ENCODE assay signal across 7 mouse cellular contexts in genomic region chr6:124738511-124739023, GRCm38 (mm10). TPM values are rescaled to one million over a fixed set of nuclear protein-coding genes. Genes with fewer than 3 reads are reported as not detected.
DNase-seq lines count a peak whose midpoint lies in the region; ATAC-seq and TF ChIP-seq lines count a peak whose summit lies in the region.

TSS of gene Ptpn6 (minus strand) at chr6:124738714.

- H3K4me2 ChIP-seq in forebrain, embryonic 12.5 days = peak within 1 kb of the TSS; percentile 75
- peak within 1 kb of the TSS; percentile 22; the same call in 1 of the 2 replicates for H3K4me2 ChIP-seq in kidney, embryonic 14.5 days (replicated peaks; ENCODE audit: low read depth, low read length)
- peak within 1 kb of the TSS; percentile 34; the same call in 1 of the 2 replicates for H3K4me2 ChIP-seq in lung, postnatal 0 days (replicated peaks; ENCODE audit: low read depth, low read length)
- peak within 1 kb of the TSS; percentile 54; the same call in 1 of the 2 replicates for H3K4me2 ChIP-seq in stomach, embryonic 14.5 days (replicated peaks; ENCODE audit: low read depth, low read length)

- ATAC-seq in forebrain, embryonic 12.5 days (ENCODE audit: low FRiP score) = no peak
- peak; percentile 26; the same call in 1 of the 2 replicates for ATAC-seq in kidney, embryonic 14.5 days (ENCODE audit: low FRiP score, low TSS enrichment)
- peak; percentile 77 for ATAC-seq in lung, postnatal 0 days
- peak; percentile 78 for ATAC-seq in stomach, embryonic 14.5 days (ENCODE audit: insufficient number of reproducible peaks, insufficient read depth, low FRiP score, low read depth)

- peak; percentile 69 for DNase-seq in CD4-positive helper T cell, adult 2 months (ENCODE audit: low read depth, low spot score)
- peak; percentile 95 for DNase-seq in lung, postnatal 0 days (ENCODE audit: low spot score)
- no peak for DNase-seq in frontal cortex, adult 2 months (ENCODE audit: extremely low spot score in 1 of 2, low spot score in 1 of 2)

- H3K4me3 ChIP-seq in E14TG2a.4 (replicated peaks; ENCODE audit: low read length) = peak within 1 kb of the TSS; percentile 86
- H3K4me3 ChIP-seq in forebrain, embryonic 12.5 days (replicated peaks) = peak within 1 kb of the TSS; percentile 64; the same call in 1 of the 2 replicates
- no peak within 1 kb of the TSS for H3K4me3 ChIP-seq in kidney, embryonic 14.5 days (ENCODE audit: low read length)
- H3K4me3 ChIP-seq in lung, postnatal 0 days (ENCODE audit: low read depth, low read length) = no peak within 1 kb of the TSS
- no peak within 1 kb of the TSS for H3K4me3 ChIP-seq in stomach, embryonic 14.5 days (ENCODE audit: low read depth, low read length)

- TF ChIP-seq CTCF in E14TG2a.4 (conservative IDR thresholded peaks at IDR 0.05; ENCODE audit: low read length) = no peak
- no peak for TF ChIP-seq CTCF in lung, postnatal 0 days (IDR thresholded peaks at IDR 0.05)

- peak within 1 kb of the TSS; percentile 100; the same call in 1 of the 2 replicates for H3K27ac ChIP-seq in forebrain, embryonic 12.5 days
- H3K27ac ChIP-seq in kidney, embryonic 14.5 days (ENCODE audit: low read depth, low read length) = peak within 1 kb of the TSS; percentile 56; the same call in 1 of the 2 replicates
- peak within 1 kb of the TSS; percentile 72 for H3K27ac ChIP-seq in lung, postnatal 0 days (ENCODE audit: low read length)
- H3K27ac ChIP-seq in stomach, embryonic 14.5 days (ENCODE audit: low read length) = peak within 1 kb of the TSS; percentile 96; the same call in 1 of the 2 replicates

- no peaks in the 10 kb centered on the region; the same call in 1 of the 2 replicates for H3K27me3 ChIP-seq in E14TG2a.4 (ENCODE audit: insufficient read depth, low read length)
- no peaks in the 10 kb centered on the region for H3K27me3 ChIP-seq in forebrain, embryonic 12.5 days
- no peaks in the 10 kb centered on the region for H3K27me3 ChIP-seq in kidney, embryonic 14.5 days (ENCODE audit: control insufficient read depth, insufficient read depth, low read length)
- no peaks in the 10 kb centered on the region for H3K27me3 ChIP-seq in lung, postnatal 0 days (replicated peaks; ENCODE audit: insufficient read depth, low read length)
- no peaks in the 10 kb centered on the region for H3K27me3 ChIP-seq in stomach, embryonic 14.5 days (ENCODE audit: control insufficient read depth, insufficient read depth, low read length)

- WGBS in forebrain, embryonic 12.5 days = 30% methylated on average over 15 of the region's 15 CpGs
- WGBS in kidney, embryonic 14.5 days = 22% methylated on average over 15 of the region's 15 CpGs
- WGBS in lung, postnatal 0 days = 32% methylated on average over 15 of the region's 15 CpGs
- 19% methylated on average over 15 of the region's 15 CpGs for WGBS in stomach, embryonic 14.5 days

- TF ChIP-seq EP300 in lung, postnatal 0 days (IDR thresholded peaks at IDR 0.05) = no peak

- no peaks in the 10 kb centered on the region for H3K9me3 ChIP-seq in E14TG2a.4 (ENCODE audit: low read length)
- no peaks in the 10 kb centered on the region for H3K9me3 ChIP-seq in forebrain, embryonic 12.5 days
- no peaks in the 10 kb centered on the region for H3K9me3 ChIP-seq in kidney, embryonic 14.5 days (ENCODE audit: control insufficient read depth, low read length)
- no peaks in the 10 kb centered on the region for H3K9me3 ChIP-seq in lung, postnatal 0 days (ENCODE audit: low read length)
- no peaks in the 10 kb centered on the region for H3K9me3 ChIP-seq in stomach, embryonic 14.5 days (ENCODE audit: control insufficient read depth, low read depth, low read length)

- peak within 1 kb of the TSS; percentile 38; the same call in 1 of the 2 replicates for H3K9ac ChIP-seq in forebrain, embryonic 12.5 days
- H3K9ac ChIP-seq in kidney, embryonic 14.5 days (ENCODE audit: low read depth, low read length) = peak within 1 kb of the TSS; percentile 9
- H3K9ac ChIP-seq in lung, postnatal 0 days (replicated peaks; ENCODE audit: low read depth) = 0 out of 2 replicates have a peak within 1 kb of the TSS, but pooled peaks have one; percentile 9
- H3K9ac ChIP-seq in stomach, embryonic 14.5 days (replicated peaks; ENCODE audit: low read depth, low read length) = no peak within 1 kb of the TSS; the same call in 1 of the 2 replicates

- H3K4me1 ChIP-seq in E14TG2a.4 (replicated peaks; ENCODE audit: low read depth, low read length) = peaks cover 67% of the 10 kb centered on the region
- peaks cover 30% of the 10 kb centered on the region for H3K4me1 ChIP-seq in forebrain, embryonic 12.5 days
- H3K4me1 ChIP-seq in kidney, embryonic 14.5 days (ENCODE audit: control insufficient read depth, insufficient read depth, low read length) = peaks cover 28% of the 10 kb centered on the region
- no peaks in the 10 kb centered on the region; the same call in 1 of the 2 replicates for H3K4me1 ChIP-seq in lung, postnatal 0 days (ENCODE audit: insufficient read depth, low read depth, low read length)
- peaks cover 14% of the 10 kb centered on the region; the same call in 1 of the 2 replicates for H3K4me1 ChIP-seq in stomach, embryonic 14.5 days (ENCODE audit: control insufficient read depth, insufficient read depth, low read length)

- H3K36me3 ChIP-seq in E14TG2a.4 (ENCODE audit: insufficient read depth, low read length) = peaks cover 10% of the 10 kb centered on the region
- peaks cover 20% of the 10 kb centered on the region for H3K36me3 ChIP-seq in forebrain, embryonic 12.5 days (replicated peaks)
- peaks cover 13% of the 10 kb centered on the region for H3K36me3 ChIP-seq in kidney, embryonic 14.5 days (ENCODE audit: control insufficient read depth, insufficient read depth, low read length)
- peaks cover 9% of the 10 kb centered on the region; the same call in 1 of the 2 replicates for H3K36me3 ChIP-seq in lung, postnatal 0 days (ENCODE audit: insufficient read depth, low read length)
- peaks cover 12% of the 10 kb centered on the region for H3K36me3 ChIP-seq in stomach, embryonic 14.5 days (ENCODE audit: control insufficient read depth, insufficient read depth, low read length)

RNA-seq across cellular contexts. Expression of gene Ptpn6, which starts in this region (rescaled TPM):
- 5.4 and 6.1 TPM in 2 replicates for polyA plus RNA-seq in forebrain, embryonic 12.5 days (2016; fragmentation: Nextera tagmentation; extraction: Ambion mirVana)
- 10.0 and 12.9 TPM in 2 replicates for polyA plus RNA-seq in kidney, embryonic 14.5 days (2014; fragmentation: Nextera tagmentation; extraction: Ambion mirVana)
- 24.0 and 27.8 TPM in 2 replicates for polyA plus RNA-seq in lung, postnatal 0 days (2015; fragmentation: Nextera tagmentation; extraction: Ambion mirVana)
- polyA plus RNA-seq in stomach, embryonic 14.5 days (2014; fragmentation: Nextera tagmentation; extraction: Ambion mirVana) = 13.7 and 15.3 TPM in 2 replicates
- 5.1 and 7.1 TPM in 2 replicates for polyA plus RNA-seq in frontal cortex, adult 2 months (2012; rRNA removed)

Comparison
In these comparisons a context has a peak if more than half of its experiments do, and no peak if none do; other contexts are left out.
1. DNase-seq: peak in CD4-positive helper T cell, adult 2 months (single experiment) and lung, postnatal 0 days (single experiment); none in frontal cortex, adult 2 months (0 of 2).
2. H3K4me3 ChIP-seq: peak in E14TG2a.4 (single experiment) and forebrain, embryonic 12.5 days (single experiment); none in kidney, embryonic 14.5 days (single experiment), lung, postnatal 0 days (single experiment) and stomach, embryonic 14.5 days (single experiment).
3. H3K4me2 ChIP-seq: peak in every context shown above with its lines; median percentile 75 in forebrain, embryonic 12.5 days; 54 in stomach, embryonic 14.5 days; 34 in lung, postnatal 0 days; 22 in kidney, embryonic 14.5 days.
4. Peak in every context shown above with its lines, with median percentiles within 50 percentile points of each other: H3K27ac ChIP-seq.